Mouse (Mus musculus): ENCODE measurements around the gene Egln3. TPM values are rescaled to one million over a fixed set of nuclear protein-coding genes. Genes with fewer than 3 reads are reported as not detected.
A peak's percentile ranks its signal among the peaks of the same experiment; 100 is the strongest.

Egln3 gene
- polyA plus RNA-seq, 1 experiment from 2014 or later: 4.0 TPM

- WGBS: 94% methylated on average over 7 of the region's 7 CpGs
- Histone ChIP-seq H3K4me3 (replicated peaks) (no peak overlapping the region), H3K4me1 (replicated peaks) (no peaks in the 10 kb centered on the region), H3K36me3 (no peaks in the 10 kb centered on the region), H3K9ac (replicated peaks) (no peak overlapping the region), H3K9me3 (no peaks in the 10 kb centered on the region), H3K27ac (no peak overlapping the region), H3K4me2 (replicated peaks) (no peak overlapping the region), H3K27me3 (no peaks in the 10 kb centered on the region)
- ATAC-seq: no peak
These were observed 19.4 kb downstream of the Egln3 start for GRCm38 (mm10) chr12:54184264-54184663.

GRCm38 (mm10) chr12:54178323-54178722, 25.3 kb downstream of the Egln3 start:
- H3K9ac ChIP-seq (replicated peaks): no peak overlapping the region
- WGBS: 45% methylated on average over 3 of the region's 3 CpGs
- no peaks in the 10 kb centered on the region for H3K4me1 ChIP-seq (replicated peaks)
- H3K4me3 ChIP-seq (replicated peaks): no peak overlapping the region
- no peaks in the 10 kb centered on the region for H3K36me3 ChIP-seq
- no peak overlapping the region for H3K4me2 ChIP-seq (replicated peaks)
- no peaks in the 10 kb centered on the region for H3K9me3 ChIP-seq
- no peak overlapping the region for H3K27ac ChIP-seq
- no peak for ATAC-seq
- no peaks in the 10 kb centered on the region for H3K27me3 ChIP-seq

- Histone ChIP-seq H3K9ac (replicated peaks) (no peak overlapping the region), H3K4me1 (replicated peaks) (peaks cover 13% of the 10 kb centered on the region), H3K27ac (no peak overlapping the region), H3K9me3 (no peaks in the 10 kb centered on the region; the same call in 1 of the 2 replicates), H3K36me3 (no peaks in the 10 kb centered on the region), H3K4me2 (replicated peaks) (no peak overlapping the region), H3K4me3 (replicated peaks) (no peak overlapping the region), H3K27me3 (peaks cover 19% of the 10 kb centered on the region)
- no peak for ATAC-seq
- 77% methylated on average over 4 of the region's 4 CpGs for WGBS
These were observed 34.9 kb downstream of the Egln3 start for GRCm38 (mm10) chr12:54168786-54169185.

DNA sequence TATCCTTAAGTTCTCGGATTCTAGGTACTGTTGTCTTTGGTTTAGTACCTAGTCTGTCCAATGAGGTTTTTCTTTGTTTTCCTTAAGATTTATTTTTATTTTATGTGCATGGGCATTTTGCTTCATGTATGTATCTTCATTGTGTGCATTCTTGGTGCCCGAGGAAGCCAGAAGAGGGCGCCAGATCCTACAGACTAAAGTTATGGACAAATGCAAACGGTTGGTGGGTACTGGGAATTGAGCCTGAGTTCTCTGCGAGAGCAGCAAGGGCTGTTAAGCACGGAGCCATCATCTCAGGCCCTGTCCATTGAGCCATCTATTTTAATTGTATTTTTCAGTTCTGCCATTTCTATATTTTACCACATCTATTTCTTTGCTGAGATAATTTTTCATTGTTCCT, 35.9 kb downstream of the Egln3 start:
- peaks cover 26% of the 10 kb centered on the region for H3K27me3 ChIP-seq
- ATAC-seq: no peak
- no peak overlapping the region for H3K9ac ChIP-seq (replicated peaks)
- H3K4me2 ChIP-seq (replicated peaks): no peak overlapping the region
- no peak overlapping the region for H3K27ac ChIP-seq
- 87% methylated on average over 6 of the region's 6 CpGs for WGBS
- H3K4me3 ChIP-seq (replicated peaks): no peak overlapping the region
- no peaks in the 10 kb centered on the region for H3K36me3 ChIP-seq
- no peaks in the 10 kb centered on the region; the same call in 1 of the 2 replicates for H3K9me3 ChIP-seq
- H3K4me1 ChIP-seq (replicated peaks): peaks cover 19% of the 10 kb centered on the region

- WGBS: 21% methylated on average over 6 of the region's 6 CpGs
- H3K4me2 ChIP-seq (replicated peaks): no peak overlapping the region
- no peak for ATAC-seq
These were observed 39.0 kb downstream of the Egln3 start for GRCm38 (mm10) chr12:54164724-54165050.

DNA sequence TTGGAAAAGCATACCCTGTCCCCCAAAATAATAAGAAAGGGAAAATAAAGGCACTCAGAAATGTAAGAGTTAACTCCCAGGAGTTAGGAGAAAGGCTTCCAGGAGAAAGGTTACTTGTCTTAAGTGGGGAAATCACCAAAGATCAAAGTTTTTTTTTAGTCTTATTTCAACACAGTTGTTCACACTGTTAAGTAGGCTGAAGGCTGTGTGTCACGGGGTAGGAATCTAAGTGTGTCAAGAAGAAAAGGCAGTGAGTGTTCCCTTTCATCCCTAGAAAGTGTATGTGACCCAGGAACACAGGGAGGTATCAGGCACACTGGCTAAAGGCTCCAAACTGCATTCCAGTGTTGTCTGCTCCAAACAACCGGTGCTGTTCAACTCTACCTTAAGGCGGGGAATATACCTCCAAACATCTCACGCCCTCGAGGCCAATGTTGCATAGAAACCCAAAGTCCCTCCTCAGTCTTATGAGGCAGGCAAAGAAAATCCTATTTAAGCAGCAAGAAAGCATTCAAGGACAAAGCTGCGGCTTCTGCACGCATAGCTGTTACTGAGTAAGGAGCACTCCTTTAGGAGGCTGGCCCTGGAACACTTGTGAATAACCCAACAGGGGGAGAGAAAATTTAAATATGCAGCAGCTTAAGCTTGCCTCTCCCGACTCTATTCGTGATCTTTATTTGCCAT, 39.5 kb downstream of the Egln3 start:
- Histone ChIP-seq H3K9ac (replicated peaks) (no peak overlapping the region), H3K27me3 (peaks cover 41% of the 10 kb centered on the region), H3K4me3 (replicated peaks) (no peak overlapping the region), H3K4me2 (replicated peaks) (no peak overlapping the region), H3K9me3 (no peaks in the 10 kb centered on the region; the same call in 1 of the 2 replicates), H3K36me3 (no peaks in the 10 kb centered on the region), H3K27ac (no peak overlapping the region), H3K4me1 (replicated peaks) (peaks cover 34% of the 10 kb centered on the region)
- ATAC-seq: no peak
- 7% methylated on average over 9 of the region's 9 CpGs for WGBS

More at GRCm38 (mm10) chr12:54164724-54165050, 39.0 kb downstream of the Egln3 start:
- Histone ChIP-seq H3K27ac (no peak overlapping the region), H3K4me3 (replicated peaks) (no peak overlapping the region), H3K9me3 (no peaks in the 10 kb centered on the region; the same call in 1 of the 2 replicates), H3K36me3 (no peaks in the 10 kb centered on the region), H3K27me3 (peaks cover 41% of the 10 kb centered on the region), H3K9ac (replicated peaks) (no peak overlapping the region), H3K4me1 (replicated peaks) (peaks cover 34% of the 10 kb centered on the region)

DNA sequence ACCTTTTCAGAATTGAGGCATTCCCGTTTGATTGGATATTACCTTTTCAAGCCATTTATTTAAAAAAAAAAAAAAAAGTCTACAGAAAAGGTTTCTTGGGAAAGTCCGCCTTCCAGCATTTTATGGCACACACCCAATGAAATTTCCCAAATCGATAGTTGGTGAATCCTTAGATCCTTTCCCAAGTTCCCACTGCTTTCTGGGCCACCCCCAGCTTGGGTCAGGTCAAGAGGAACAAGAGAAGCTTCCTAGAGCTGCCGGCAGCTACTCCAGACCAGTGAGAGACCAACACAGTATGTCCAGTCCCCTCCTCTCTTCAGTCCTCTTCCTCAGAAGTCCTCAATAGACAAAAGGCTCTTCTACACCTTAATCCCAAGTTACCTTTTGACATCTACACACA, 40.5 kb downstream of the Egln3 start:
- Histone ChIP-seq H3K4me1 (replicated peaks) (peaks cover 34% of the 10 kb centered on the region), H3K36me3 (no peaks in the 10 kb centered on the region), H3K4me2 (replicated peaks) (peak overlapping the region; percentile 58), H3K9me3 (no peaks in the 10 kb centered on the region; the same call in 1 of the 2 replicates), H3K9ac (replicated peaks) (peak overlapping the region; percentile 46; the same call in 1 of the 2 replicates), H3K4me3 (replicated peaks) (peak overlapping the region; percentile 31; the same call in 1 of the 2 replicates), H3K27me3 (peaks cover 41% of the 10 kb centered on the region), H3K27ac (no peak overlapping the region)
- WGBS: 17% methylated on average over 4 of the region's 4 CpGs
- ATAC-seq: no peak

DNA sequence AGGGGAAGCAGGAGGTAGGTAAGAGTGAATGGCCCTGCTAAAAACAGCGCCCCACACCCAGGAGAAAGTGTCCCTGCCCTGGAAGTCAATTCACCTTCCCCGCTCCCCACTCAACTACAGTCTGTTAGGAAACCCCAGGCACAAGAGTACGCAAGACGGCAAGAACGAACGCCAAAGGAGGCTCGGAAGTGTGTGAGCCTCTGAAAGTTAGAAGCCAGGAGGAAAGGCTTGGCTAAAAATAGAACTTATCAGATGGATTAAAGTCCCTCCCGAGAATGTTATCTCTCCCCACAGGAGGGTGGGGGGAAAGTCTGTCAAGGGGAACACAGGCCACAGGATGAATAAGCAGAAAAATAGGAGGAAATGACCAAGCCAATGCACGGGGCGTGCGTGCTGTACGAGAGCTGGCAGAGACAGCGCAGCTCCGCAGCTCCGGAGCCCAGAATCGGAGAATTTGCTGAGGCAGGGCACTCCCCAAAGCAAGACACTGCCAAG, 41.0 kb downstream of the Egln3 start:
- Histone ChIP-seq H3K9me3 (no peaks in the 10 kb centered on the region; the same call in 1 of the 2 replicates), H3K4me2 (replicated peaks) (peak overlapping the region; percentile 58), H3K36me3 (no peaks in the 10 kb centered on the region), H3K4me3 (replicated peaks) (peak overlapping the region; percentile 31), H3K27ac (no peak overlapping the region), H3K4me1 (replicated peaks) (peaks cover 34% of the 10 kb centered on the region), H3K9ac (replicated peaks) (peak overlapping the region; percentile 46), H3K27me3 (peaks cover 41% of the 10 kb centered on the region)
- ATAC-seq: peak; percentile 71
- WGBS: under 1% methylated on average over 16 of the region's 16 CpGs

DNA sequence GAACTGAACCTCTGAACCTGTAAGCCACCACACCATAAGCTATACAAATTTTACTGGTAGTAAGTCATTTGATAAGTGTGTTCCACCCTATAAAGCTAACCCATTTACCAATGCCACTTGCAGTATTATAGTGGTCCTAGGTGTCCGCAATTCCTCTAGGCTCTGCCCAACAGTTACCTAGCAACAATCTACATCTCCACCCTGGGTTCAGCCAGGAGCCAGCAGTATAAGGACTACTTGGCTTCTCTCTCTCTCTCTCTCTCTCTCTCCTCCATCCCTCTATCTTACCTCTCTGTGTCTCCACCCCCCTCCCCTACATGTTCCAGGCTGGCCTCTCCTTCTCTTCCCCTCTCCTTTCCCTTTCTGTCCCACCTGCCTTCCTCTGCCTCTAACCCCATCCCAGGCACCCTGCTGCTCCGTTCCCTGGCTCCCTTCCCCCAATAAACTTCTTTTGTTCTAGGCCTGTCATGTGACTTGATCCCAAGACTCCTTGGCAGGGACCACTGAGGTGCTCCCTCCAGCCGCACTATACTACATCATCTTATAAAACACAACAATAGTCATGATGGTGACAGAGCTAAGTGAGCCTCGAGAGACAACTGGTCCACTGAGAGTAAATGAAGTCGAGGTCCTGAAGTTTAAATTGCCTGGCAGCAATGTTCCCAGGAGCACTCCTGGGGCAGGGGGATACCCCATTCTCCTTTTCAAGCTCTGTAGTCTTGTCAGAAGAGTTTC, 42.0 kb downstream of the Egln3 start:
- H3K36me3 ChIP-seq: no peaks in the 10 kb centered on the region
- H3K9ac ChIP-seq (replicated peaks): no peak overlapping the region
- peaks cover 38% of the 10 kb centered on the region for H3K27me3 ChIP-seq
- no peak overlapping the region for H3K4me3 ChIP-seq (replicated peaks)
- peaks cover 34% of the 10 kb centered on the region for H3K4me1 ChIP-seq (replicated peaks)
- ATAC-seq: peak; percentile 53
- WGBS: 14% methylated on average over 5 of the region's 5 CpGs
- H3K27ac ChIP-seq: no peak overlapping the region
- H3K4me2 ChIP-seq (replicated peaks): no peak overlapping the region
- 0 out of 2 replicates have a peak, but pooled peaks cover 2% of the 10 kb centered on the region for H3K9me3 ChIP-seq

GRCm38 (mm10) chr12:54160279-54160678, 43.4 kb downstream of the Egln3 start:
- 79% methylated on average over 2 of the region's 2 CpGs for WGBS
- H3K4me1 ChIP-seq (replicated peaks): peaks cover 34% of the 10 kb centered on the region
- H3K9me3 ChIP-seq: peaks cover 6% of the 10 kb centered on the region; the same call in 1 of the 2 replicates
- no peaks in the 10 kb centered on the region for H3K36me3 ChIP-seq
- peaks cover 33% of the 10 kb centered on the region for H3K27me3 ChIP-seq
- H3K27ac ChIP-seq: no peak overlapping the region
- no peak overlapping the region for H3K4me3 ChIP-seq (replicated peaks)
- H3K4me2 ChIP-seq (replicated peaks): no peak overlapping the region
- H3K9ac ChIP-seq (replicated peaks): no peak overlapping the region
- no peak for ATAC-seq

DNA sequence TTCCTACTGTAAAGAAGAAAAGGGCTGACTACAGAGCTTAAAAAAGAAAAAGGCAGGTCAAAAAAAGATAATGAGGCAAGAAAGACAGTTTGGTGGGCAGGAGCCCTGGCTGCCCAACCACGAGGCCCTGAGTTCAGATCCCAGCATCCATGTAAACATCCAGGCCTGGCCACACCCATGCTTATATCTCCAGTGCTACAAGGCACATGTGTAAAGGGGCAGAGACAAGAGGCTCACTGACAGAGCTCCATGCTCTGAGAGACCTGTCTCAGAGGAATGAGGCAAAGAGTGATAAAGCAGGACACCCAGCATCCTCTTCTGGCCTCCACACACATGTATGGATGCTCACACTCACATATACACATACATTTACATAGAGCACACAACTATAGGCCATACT, 48.9 kb downstream of the Egln3 start:
- ATAC-seq: no peak
- no peaks in the 10 kb centered on the region for H3K27me3 ChIP-seq
- no peak overlapping the region for H3K27ac ChIP-seq
- no peaks in the 10 kb centered on the region for H3K36me3 ChIP-seq
- peaks cover 6% of the 10 kb centered on the region; the same call in 1 of the 2 replicates for H3K9me3 ChIP-seq
- WGBS: 91% methylated on average over 1 of the region's 1 CpGs
- H3K4me3 ChIP-seq (replicated peaks): no peak overlapping the region
- no peak overlapping the region for H3K4me2 ChIP-seq (replicated peaks)
- no peaks in the 10 kb centered on the region for H3K4me1 ChIP-seq (replicated peaks)
- H3K9ac ChIP-seq (replicated peaks): no peak overlapping the region

DNA sequence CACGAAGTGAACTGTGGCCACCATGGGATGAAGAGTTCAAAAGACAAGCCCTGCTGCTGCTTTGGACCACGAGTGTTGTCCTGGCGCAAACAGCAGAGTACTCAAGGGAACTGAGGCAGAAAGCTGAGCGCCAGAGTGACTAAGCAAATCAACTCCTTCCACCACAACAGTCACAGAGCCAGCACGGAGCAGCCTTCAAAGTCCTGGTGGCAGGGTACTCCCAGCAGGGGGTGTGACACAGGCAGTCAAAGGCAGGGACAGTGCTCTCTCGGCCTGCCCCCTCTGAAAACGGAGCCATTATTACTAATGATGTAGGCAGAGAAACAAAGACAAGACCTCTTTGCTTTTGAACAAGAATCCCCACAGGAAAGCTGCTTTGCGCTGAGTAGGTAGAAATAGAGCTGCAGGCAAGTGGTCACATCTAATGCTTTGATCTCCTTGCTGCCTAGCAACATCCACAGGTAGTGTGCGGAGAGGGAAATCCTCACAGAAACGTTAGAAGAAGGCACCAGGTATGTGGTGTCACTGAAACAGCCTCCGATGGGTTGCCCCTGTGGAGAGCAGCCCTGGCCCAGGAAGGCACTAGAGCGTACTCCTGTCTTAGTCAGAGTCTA, 56.6 kb downstream of the Egln3 start:
- ATAC-seq: peak; percentile 79
- 26% methylated on average over 12 of the region's 12 CpGs for WGBS
- no peak overlapping the region for H3K4me3 ChIP-seq (replicated peaks)
- peaks cover 10% of the 10 kb centered on the region for H3K4me1 ChIP-seq (replicated peaks)
- H3K4me2 ChIP-seq (replicated peaks): peak overlapping the region; percentile 6; the same call in 1 of the 2 replicates
- H3K36me3 ChIP-seq: no peaks in the 10 kb centered on the region
- no peaks in the 10 kb centered on the region for H3K9me3 ChIP-seq
- H3K9ac ChIP-seq (replicated peaks): no peak overlapping the region
- no peaks in the 10 kb centered on the region for H3K27me3 ChIP-seq
- H3K27ac ChIP-seq: no peak overlapping the region
